Mouse (Mus musculus) liver, embryonic 14.5 days (tissue): ENCODE results near the gene Dnaic1.

Experiments
- CTCF ChIP-seq: IDR thresholded peaks from 2 replicates; pipeline ENCODE4 v1.5.1; 2016; ENCODE audit warnings: antibody characterized with exemption, low read depth, control low read depth
- EP300 ChIP-seq: IDR thresholded peaks from 2 replicates; pipeline ENCODE4 v1.6.1; 2016; ENCODE audit warnings: antibody characterized with exemption, low read depth

DNA sequence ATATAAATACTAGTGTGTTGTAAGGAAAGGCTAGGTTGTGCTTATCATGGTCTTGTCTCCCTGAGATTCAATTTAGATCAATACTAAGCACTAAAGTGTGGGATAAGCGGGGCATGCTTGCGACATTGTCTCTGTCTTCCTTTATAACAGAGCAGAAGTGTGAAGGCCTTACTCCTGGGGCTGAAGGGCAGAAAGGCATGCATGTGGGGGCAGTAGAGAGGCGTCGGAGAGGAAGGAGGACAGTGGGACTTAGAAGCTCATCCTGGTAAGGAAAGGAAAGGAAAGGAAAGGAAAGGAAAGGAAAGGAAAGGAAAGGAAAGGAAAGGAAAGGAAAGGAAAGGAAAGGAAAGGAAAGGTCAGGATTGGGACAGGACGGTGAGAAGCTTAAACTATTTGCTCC lies 1.9 kb downstream of the Dnaic1 start:
- TF ChIP-seq CTCF (peak; percentile 33; the same call in 1 of the 2 replicates), EP300 (no peak)
